Mouse (Mus musculus) monocyte, adult 5-6 weeks (primary cell): ENCODE data around the gene Nkain2. TPM values are rescaled to one million over a fixed set of nuclear protein-coding genes. Genes with fewer than 3 reads are reported as not detected.

Experiments used
- ATAC-seq: fragments of 153-309, 156-312 bp; replicated peaks from 2 replicates; pipeline ENCODE4 v1.8.0; 2017; ENCODE audit warnings: mild to moderate bottlenecking; ENCODE audit not compliant: low TSS enrichment, insufficient number of reproducible peaks, severe bottlenecking, poor library complexity, low FRiP score
- total RNA-seq: library from RNA; stranded (forward); fragments of 200-1000, 200-491, 200-594 nt; gene quantifications from 3 replicates; pipeline ENCODE4 v1.2.3, GENCODE M21; 2017

The Nkain2 gene
- total RNA-seq, 1 experiment from 2014 or later: not detected

GRCm38 (mm10) chr10:32604448-32604847 is 285.8 kb downstream of the Nkain2 start:
- ATAC-seq: no peak

- ATAC-seq: no peak
These were observed 287.5 kb downstream of the Nkain2 start for GRCm38 (mm10) chr10:32602798-32603197.

GRCm38 (mm10) chr10:32594998-32595397 is 295.3 kb downstream of the Nkain2 start:
- no peak for ATAC-seq

- ATAC-seq: no peak
These were observed 313.0 kb downstream of the Nkain2 start for GRCm38 (mm10) chr10:32577276-32577580.

GRCm38 (mm10) chr10:32576559-32577275 is 313.5 kb downstream of the Nkain2 start:
- ATAC-seq: no peak

GRCm38 (mm10) chr10:32557673-32558072 is 332.6 kb downstream of the Nkain2 start:
- no peak for ATAC-seq

GRCm38 (mm10) chr10:32536057-32536456 is 354.2 kb downstream of the Nkain2 start:
- ATAC-seq: no peak

GRCm38 (mm10) chr10:32510821-32511220 is 379.4 kb downstream of the Nkain2 start:
- no peak for ATAC-seq

- ATAC-seq: no peak
These were observed 395.6 kb downstream of the Nkain2 start for GRCm38 (mm10) chr10:32494591-32495182.

- ATAC-seq: no peak
These were observed 396.7 kb downstream of the Nkain2 start for GRCm38 (mm10) chr10:32493600-32493999.

- no peak for ATAC-seq
These were observed 427.5 kb downstream of the Nkain2 start for GRCm38 (mm10) chr10:32462726-32463125.

GRCm38 (mm10) chr10:32439932-32440519 is 450.2 kb downstream of the Nkain2 start:
- no peak for ATAC-seq

GRCm38 (mm10) chr10:32414228-32414627 is 476.0 kb downstream of the Nkain2 start:
- ATAC-seq: no peak

- ATAC-seq: no peak
These were observed 478.9 kb downstream of the Nkain2 start for GRCm38 (mm10) chr10:32411331-32411730.

GRCm38 (mm10) chr10:32400961-32401360 is 489.3 kb downstream of the Nkain2 start:
- ATAC-seq: no peak

- no peak for ATAC-seq
These were observed 496.3 kb downstream of the Nkain2 start for GRCm38 (mm10) chr10:32393859-32394521.

- ATAC-seq: no peak
These were observed 496.9 kb downstream of the Nkain2 start for GRCm38 (mm10) chr10:32393326-32393725.

GRCm38 (mm10) chr10:32312754-32313153 is 577.5 kb downstream of the Nkain2 start:
- ATAC-seq: no peak

GRCm38 (mm10) chr10:32301024-32301597 is 589.2 kb downstream of the Nkain2 start:
- no peak for ATAC-seq
